ENCODE assay signal across 8 mouse cellular contexts in genomic region chr2:25194486-25195171, GRCm38 (mm10). TPM values are rescaled to one million over a fixed set of nuclear protein-coding genes. Genes with fewer than 3 reads are reported as not detected.
DNase-seq lines count a peak whose midpoint lies in the region; ATAC-seq and TF ChIP-seq lines count a peak whose summit lies in the region.

No protein-coding gene starts in this region.

- no peak for TF ChIP-seq EP300 in liver, postnatal 0 days (IDR thresholded peaks at IDR 0.05; ENCODE audit: low read depth)

- peak overlapping the region; percentile 63 for H3K4me2 ChIP-seq in lung, embryonic 14.5 days
- H3K4me2 ChIP-seq in liver, postnatal 0 days (ENCODE audit: low read depth, low read length) = peak overlapping the region; percentile 83

- H3K9ac ChIP-seq in lung, embryonic 14.5 days = no peak overlapping the region
- 0 out of 2 replicates have a peak overlapping the region, but pooled peaks have one; percentile 52 for H3K9ac ChIP-seq in liver, postnatal 0 days (replicated peaks)

- peak overlapping the region; percentile 34; the same call in 1 of the 2 replicates for H3K4me3 ChIP-seq in lung, embryonic 14.5 days (ENCODE audit: low read depth, low read length)
- 0 out of 2 replicates have a peak overlapping the region, but pooled peaks have one; percentile 2 for H3K4me3 ChIP-seq in heart, embryonic 10.5 days
- peak overlapping the region; percentile 50 for H3K4me3 ChIP-seq in liver, postnatal 0 days (ENCODE audit: low read depth, low read length)

- no peak for TF ChIP-seq CTCF in lung, embryonic 14.5 days (IDR thresholded peaks at IDR 0.05; ENCODE audit: low read depth)
- TF ChIP-seq CTCF in liver, postnatal 0 days (IDR thresholded peaks at IDR 0.05; ENCODE audit: low read depth) = no peak

- H3K36me3 ChIP-seq in lung, embryonic 14.5 days (ENCODE audit: insufficient read depth) = peaks cover 20% of the 10 kb centered on the region
- H3K36me3 ChIP-seq in heart, embryonic 10.5 days = peaks cover 8% of the 10 kb centered on the region
- peaks cover 11% of the 10 kb centered on the region; the same call in 1 of the 2 replicates for H3K36me3 ChIP-seq in liver, postnatal 0 days (replicated peaks; ENCODE audit: insufficient read depth, low read length)

- peaks cover 17% of the 10 kb centered on the region for H3K27me3 ChIP-seq in lung, embryonic 14.5 days (ENCODE audit: insufficient read depth, low read length)
- H3K27me3 ChIP-seq in heart, embryonic 10.5 days (ENCODE audit: insufficient read depth, poor library complexity, severe bottlenecking) = peaks cover 32% of the 10 kb centered on the region
- no peaks in the 10 kb centered on the region for H3K27me3 ChIP-seq in liver, postnatal 0 days (ENCODE audit: insufficient read depth, low read length)

- no peak for DNase-seq in lung, embryonic 14.5 days
- no peak for DNase-seq in lung, postnatal 25 days (ENCODE audit: low spot score)
- no peak for DNase-seq in heart, embryonic 10.5 days (ENCODE audit: low spot score)
- peak; percentile 47 for DNase-seq in liver, postnatal 0 days
- peak; percentile 32 to 33 for DNase-seq in thymus, postnatal 10 days (ENCODE audit: low spot score in 2 of 2)
- DNase-seq in layer of hippocampus, adult 9-11 months = no peak
- DNase-seq in cerebellum, adult 9-11 months = no peak
- DNase-seq in adrenal gland, postnatal 36 days = no peak

- WGBS in lung, embryonic 14.5 days = 79% methylated on average over 17 of the region's 17 CpGs
- WGBS in heart, embryonic 10.5 days = 77% methylated on average over 17 of the region's 17 CpGs
- 38% methylated on average over 17 of the region's 17 CpGs for WGBS in liver, postnatal 0 days (ENCODE audit: insufficient replicate concordance)

- H3K9me3 ChIP-seq in lung, embryonic 14.5 days (ENCODE audit: low read depth, low read length) = no peaks in the 10 kb centered on the region
- H3K9me3 ChIP-seq in heart, embryonic 10.5 days = no peaks in the 10 kb centered on the region
- H3K9me3 ChIP-seq in liver, postnatal 0 days (ENCODE audit: low read length) = no peaks in the 10 kb centered on the region

- H3K27ac ChIP-seq in lung, embryonic 14.5 days (ENCODE audit: low read depth) = no peak overlapping the region
- 0 out of 2 replicates have a peak overlapping the region, but pooled peaks have one; percentile 79 for H3K27ac ChIP-seq in heart, embryonic 10.5 days
- H3K27ac ChIP-seq in liver, postnatal 0 days (ENCODE audit: low read depth) = peak overlapping the region; percentile 93

- no peak for ATAC-seq in lung, embryonic 14.5 days (ENCODE audit: insufficient read depth)
- ATAC-seq in liver, postnatal 0 days = no peak

- H3K4me1 ChIP-seq in lung, embryonic 14.5 days (ENCODE audit: insufficient read depth) = peaks cover 8% of the 10 kb centered on the region
- H3K4me1 ChIP-seq in heart, embryonic 10.5 days = peaks cover 48% of the 10 kb centered on the region
- peaks cover 36% of the 10 kb centered on the region for H3K4me1 ChIP-seq in liver, postnatal 0 days (ENCODE audit: insufficient read depth)

RNA-seq across cellular contexts. Expression of gene Tor4a, which starts 2.1 kb away (rescaled TPM):
- polyA plus RNA-seq in lung, embryonic 14.5 days (2014; fragmentation: Nextera tagmentation; extraction: Ambion mirVana) = 7.5 and 8.2 TPM in 2 replicates
- polyA plus RNA-seq in heart, embryonic 10.5 days (2016; fragmentation: Nextera tagmentation; extraction: Ambion mirVana) = 7.7 and 8.4 TPM in 2 replicates
- 5.4 and 6.0 TPM in 2 replicates for polyA plus RNA-seq in liver, postnatal 0 days (2015; fragmentation: Nextera tagmentation; extraction: Ambion mirVana)
- 10 to 100 TPM; 14.0 to 24.8 TPM for total RNA-seq in adrenal gland, postnatal 36 days (2021)

RNA-seq across cellular contexts. Expression of gene Nrarp, which starts 14.1 kb away (rescaled TPM):
- polyA plus RNA-seq in lung, embryonic 14.5 days (2014; fragmentation: Nextera tagmentation; extraction: Ambion mirVana) = 13.7 and 14.9 TPM in 2 replicates
- 5.7 and 5.9 TPM in 2 replicates for polyA plus RNA-seq in heart, embryonic 10.5 days (2016; fragmentation: Nextera tagmentation; extraction: Ambion mirVana)
- 1.3 and 1.7 TPM in 2 replicates for polyA plus RNA-seq in liver, postnatal 0 days (2015; fragmentation: Nextera tagmentation; extraction: Ambion mirVana)
- 1 to 10 TPM; 2.1 to 2.3 TPM for total RNA-seq in adrenal gland, postnatal 36 days (2021)

RNA-seq across cellular contexts. Expression of gene Nelfb, which starts 16.7 kb away (rescaled TPM):
- 96.6 and 108 TPM in 2 replicates for polyA plus RNA-seq in lung, embryonic 14.5 days (2014; fragmentation: Nextera tagmentation; extraction: Ambion mirVana)
- 90.9 and 99.8 TPM in 2 replicates for polyA plus RNA-seq in heart, embryonic 10.5 days (2016; fragmentation: Nextera tagmentation; extraction: Ambion mirVana)
- polyA plus RNA-seq in liver, postnatal 0 days (2015; fragmentation: Nextera tagmentation; extraction: Ambion mirVana) = 19.3 and 22.3 TPM in 2 replicates
- 10 to 100 TPM; 54.8 to 57.2 TPM for total RNA-seq in adrenal gland, postnatal 36 days (2021)

RNA-seq across cellular contexts. Expression of gene Stpg3, which starts 19.8 kb away (rescaled TPM):
- polyA plus RNA-seq in lung, embryonic 14.5 days (2014; fragmentation: Nextera tagmentation; extraction: Ambion mirVana) = not detected in 2 replicates
- polyA plus RNA-seq in heart, embryonic 10.5 days (2016; fragmentation: Nextera tagmentation; extraction: Ambion mirVana) = 0.10 TPM in 1 of 2 replicates, not detected in the other
- not detected in 2 replicates for polyA plus RNA-seq in liver, postnatal 0 days (2015; fragmentation: Nextera tagmentation; extraction: Ambion mirVana)
- not detected for total RNA-seq in adrenal gland, postnatal 36 days (2021)

RNA-seq across cellular contexts. Expression of gene Fam166a, which starts 23.9 kb away (rescaled TPM):
- 0.47 TPM in 1 of 2 replicates, not detected in the other for polyA plus RNA-seq in lung, embryonic 14.5 days (2014; fragmentation: Nextera tagmentation; extraction: Ambion mirVana)
- 0.92 TPM in 1 of 2 replicates, not detected in the other for polyA plus RNA-seq in heart, embryonic 10.5 days (2016; fragmentation: Nextera tagmentation; extraction: Ambion mirVana)
- not detected in 2 replicates for polyA plus RNA-seq in liver, postnatal 0 days (2015; fragmentation: Nextera tagmentation; extraction: Ambion mirVana)
- not detected for total RNA-seq in adrenal gland, postnatal 36 days (2021)

Comparison
In these comparisons a context has a peak if more than half of its experiments do, and no peak if none do; other contexts are left out.
1. DNase-seq: peak in liver, postnatal 0 days (single experiment) and thymus, postnatal 10 days (2 of 2); none in lung, embryonic 14.5 days (single experiment), lung, postnatal 25 days (single experiment), heart, embryonic 10.5 days (single experiment), layer of hippocampus, adult 9-11 months (single experiment), cerebellum, adult 9-11 months (single experiment) and adrenal gland, postnatal 36 days (0 of 2).
2. Peak in every context shown above with its lines, with median percentiles within 50 percentile points of each other: H3K4me3 ChIP-seq.